Mouse (Mus musculus): ENCODE measurements around the gene Atxn7l3.

Gene Atxn7l3

DNA sequence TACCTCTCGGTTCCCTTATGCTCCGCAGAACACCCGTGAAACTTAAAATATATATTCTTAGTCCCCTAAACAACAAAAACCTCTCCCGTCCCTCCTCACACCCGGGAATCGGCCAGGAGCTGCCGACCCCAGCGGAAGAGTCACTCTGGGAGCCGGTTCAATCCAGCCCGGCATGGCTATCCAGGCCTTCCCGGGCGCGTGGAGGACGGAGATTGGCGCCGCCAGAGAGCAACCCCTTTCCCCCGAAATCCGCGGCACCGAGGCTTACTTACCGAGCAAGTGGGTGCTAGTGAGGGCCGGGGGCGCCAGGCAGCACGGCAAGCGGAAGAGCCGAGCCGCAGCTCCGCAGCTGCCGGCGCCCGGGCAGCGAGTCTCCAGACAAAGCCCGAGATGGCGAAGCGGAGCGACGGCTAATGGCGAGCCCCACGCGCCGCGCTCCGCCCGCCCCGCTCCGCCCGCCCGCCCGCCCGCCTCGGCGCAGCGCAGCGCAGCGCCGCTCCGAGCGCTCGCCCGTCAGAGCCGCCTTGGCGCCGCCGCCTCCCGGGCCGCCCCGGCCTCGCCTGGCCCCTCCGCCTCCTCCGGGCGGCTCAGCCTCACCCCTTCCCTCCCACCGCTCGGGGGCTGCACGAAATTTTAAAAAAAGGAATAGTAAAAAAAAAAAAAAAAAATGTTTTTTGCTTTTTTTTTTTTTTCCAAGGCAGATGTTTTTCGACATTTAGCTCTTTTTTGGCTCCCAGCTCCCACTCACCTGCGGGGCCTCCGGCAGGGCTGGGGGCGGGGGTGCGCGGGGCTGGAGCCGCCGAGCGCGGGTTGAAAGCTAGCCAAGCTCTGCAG lies 22.4 kb upstream of the Atxn7l3 start:
- DNase-seq: peak; percentile 72 to 76

DNA sequence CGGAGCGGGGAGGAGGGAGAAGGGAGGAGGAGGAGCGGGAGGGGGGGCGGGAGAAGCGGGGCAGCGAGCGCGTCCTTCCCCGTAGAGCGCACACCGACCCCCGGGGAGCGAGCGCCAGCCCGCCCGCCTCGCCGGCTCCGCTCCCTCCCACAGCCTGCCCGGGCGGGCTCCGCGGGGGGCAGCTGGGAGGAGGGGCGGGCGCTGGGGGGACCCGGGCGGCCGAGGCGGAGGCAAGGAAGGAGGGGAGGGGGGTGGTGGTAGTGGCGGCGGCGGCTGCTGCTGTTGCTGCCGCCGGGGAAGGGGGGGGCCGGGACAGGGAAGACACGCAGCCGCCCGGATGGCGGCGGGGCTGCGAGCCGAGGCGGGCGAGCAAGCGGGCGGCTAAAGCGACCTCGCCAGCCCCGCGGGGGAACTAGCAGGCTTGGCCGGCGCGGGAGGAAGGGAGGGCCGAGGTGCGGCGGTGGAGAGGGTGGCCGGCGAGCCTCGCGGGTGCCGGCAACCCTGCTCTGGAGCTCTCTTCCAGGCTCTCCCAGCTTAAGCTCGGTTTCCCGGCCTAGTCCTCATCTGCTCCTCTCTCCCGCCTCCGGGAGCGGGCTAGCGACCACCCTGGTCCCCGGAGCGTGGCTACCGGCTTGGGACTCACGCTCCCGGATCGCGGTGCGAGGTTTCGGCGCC lies 21.6 kb upstream of the Atxn7l3 start:
- peak; percentile 84 to 90 for DNase-seq

DNA sequence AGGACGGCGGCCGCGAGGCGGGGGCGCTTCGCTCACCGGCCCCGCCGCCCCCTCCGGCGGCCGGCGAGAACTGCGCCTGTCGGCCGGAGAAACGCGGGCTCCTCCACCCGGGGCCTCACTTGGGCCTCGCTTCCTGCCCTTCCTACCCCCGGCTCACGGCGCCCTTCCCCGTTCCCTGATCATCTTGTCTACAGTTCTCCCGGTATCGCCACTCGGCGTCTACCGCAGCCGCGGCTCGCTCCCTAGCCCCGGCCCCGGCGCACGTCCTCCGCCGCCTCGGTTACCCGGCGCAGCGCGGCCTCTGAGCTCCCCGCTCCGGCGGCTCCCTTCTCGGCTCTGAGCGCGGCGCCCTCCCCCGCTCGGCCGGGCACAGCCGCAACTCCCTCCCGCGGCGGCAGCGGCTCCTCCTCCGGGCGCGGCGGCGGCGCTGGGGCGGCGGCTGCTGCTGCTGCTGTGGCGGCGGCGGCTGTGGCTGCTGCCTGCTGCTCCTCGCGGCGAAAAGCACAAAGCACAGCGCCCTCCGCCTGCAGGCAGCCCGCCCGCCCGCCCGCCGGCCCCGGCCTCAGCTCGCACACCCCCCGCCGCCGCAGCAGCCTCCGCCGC lies 21.0 kb upstream of the Atxn7l3 start:
- DNase-seq: peak; percentile 72 to 84

DNA sequence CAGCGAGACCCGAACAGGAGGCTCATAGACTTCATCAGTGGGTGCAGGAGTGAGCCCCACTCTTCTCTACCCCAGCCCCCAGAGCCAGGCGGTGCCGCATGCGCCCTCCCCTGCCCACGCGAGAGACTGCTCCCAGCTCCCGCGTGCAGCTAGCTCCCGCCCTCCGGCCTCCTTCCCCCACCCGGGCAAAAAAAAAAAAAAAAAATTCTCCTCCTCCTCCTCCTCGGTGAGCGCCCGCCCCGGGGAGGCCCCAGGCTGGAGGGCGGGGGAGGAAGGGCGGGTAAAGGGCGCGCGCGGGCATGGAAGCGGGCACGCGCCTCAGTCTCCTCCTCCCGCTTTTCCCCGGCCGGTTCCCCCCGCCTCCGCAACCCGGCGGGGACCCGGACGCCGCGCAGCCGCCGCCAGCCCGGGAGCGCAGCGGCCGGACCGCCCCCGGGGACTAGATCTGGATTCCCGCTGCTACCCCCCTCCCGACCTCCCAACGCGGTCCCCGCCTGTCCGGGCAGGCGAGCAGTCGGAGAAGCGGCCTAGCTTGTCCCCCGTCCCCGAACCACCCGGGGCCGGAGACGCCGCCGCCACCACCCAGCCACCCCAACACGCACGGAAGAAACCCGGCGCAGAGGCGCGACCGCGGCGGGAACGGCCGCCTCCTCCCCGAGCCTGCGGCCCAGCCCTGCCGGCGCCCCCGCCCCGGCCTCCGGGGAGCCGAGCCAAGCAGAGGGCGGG lies 20.3 kb upstream of the Atxn7l3 start:
- peak; percentile 89 to 93 for DNase-seq

DNA sequence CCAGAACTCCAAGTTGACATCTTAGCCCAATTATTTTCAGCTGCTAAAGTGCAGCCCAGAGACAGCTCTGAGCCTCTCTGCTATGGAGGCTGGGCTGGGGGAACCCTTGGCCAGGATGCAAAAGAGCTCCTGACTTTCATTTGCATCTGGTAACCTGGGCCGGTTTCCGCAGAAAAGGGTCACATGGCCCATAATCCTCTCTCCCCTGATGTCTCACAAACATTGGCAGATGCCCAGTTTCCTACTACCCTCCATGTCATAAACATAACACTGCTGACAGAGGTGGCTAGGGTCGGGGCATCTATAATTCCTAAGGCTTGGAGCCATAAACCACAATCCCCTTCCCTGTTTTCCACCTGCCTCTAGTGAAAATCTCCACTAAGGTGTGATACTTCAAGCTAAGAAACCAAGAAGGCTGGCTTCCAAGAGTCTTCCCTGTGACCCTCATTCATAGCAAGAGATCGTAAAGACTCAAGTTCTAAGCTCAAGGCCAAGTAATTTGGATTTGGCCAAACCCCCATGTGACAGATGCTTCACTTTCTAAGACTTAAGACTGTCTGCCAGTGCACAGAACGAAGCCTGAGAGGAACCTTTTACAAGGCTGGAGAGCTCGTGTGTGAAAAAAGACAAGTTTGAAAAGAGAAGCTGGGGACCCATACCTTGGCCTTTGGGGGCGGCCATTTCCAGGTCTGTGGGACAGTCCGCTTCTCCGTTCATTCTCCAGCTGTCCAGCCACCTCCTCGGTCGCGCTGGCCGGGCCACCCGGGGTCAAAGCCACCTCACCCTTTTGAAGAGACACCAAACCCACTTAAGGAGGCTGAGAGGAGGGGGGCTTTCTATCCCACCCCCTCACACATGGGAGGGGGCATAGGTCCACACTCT lies 19.5 kb upstream of the Atxn7l3 start:
- no peak for DNase-seq

DNA sequence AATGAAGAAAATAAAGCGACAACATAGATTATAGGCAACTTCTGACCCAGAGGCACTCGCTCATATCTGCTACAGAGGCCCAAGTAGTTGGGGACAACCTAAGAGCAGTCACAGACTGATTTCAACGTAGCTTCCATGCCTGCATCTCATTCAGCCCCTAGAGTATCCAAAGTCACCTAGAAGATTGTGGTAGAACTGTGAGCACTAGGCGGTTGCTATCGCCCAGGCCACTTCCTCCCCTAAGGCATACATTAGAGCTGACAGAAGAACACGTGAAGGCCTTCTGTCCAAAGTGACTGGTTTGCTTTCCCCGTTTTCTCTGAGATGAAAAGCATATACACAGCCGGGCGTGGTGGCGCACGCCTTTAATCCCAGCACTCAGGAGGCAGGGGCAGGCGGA lies 17.9 kb upstream of the Atxn7l3 start:
- DNase-seq: no peak

DNA sequence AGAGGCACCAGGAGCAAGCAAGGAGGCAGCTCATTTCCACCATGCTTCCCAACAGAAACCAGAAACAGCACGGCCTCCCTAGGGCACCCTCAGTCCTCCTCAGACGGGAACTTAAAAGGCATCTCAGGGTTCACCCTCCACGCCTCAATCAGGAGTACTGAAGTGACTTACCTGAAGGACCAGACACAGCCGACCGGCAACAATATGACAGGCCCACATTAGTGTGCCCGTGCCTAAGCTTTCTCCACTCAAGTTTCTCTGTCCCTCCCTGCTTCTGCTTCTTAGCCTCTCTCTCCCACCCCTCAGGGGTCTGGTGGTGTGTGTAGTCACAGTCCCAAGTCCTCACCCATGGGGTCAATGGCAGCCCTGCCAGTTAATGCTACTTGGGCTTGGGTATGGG lies 16.2 kb upstream of the Atxn7l3 start:
- DNase-seq: no peak

DNA sequence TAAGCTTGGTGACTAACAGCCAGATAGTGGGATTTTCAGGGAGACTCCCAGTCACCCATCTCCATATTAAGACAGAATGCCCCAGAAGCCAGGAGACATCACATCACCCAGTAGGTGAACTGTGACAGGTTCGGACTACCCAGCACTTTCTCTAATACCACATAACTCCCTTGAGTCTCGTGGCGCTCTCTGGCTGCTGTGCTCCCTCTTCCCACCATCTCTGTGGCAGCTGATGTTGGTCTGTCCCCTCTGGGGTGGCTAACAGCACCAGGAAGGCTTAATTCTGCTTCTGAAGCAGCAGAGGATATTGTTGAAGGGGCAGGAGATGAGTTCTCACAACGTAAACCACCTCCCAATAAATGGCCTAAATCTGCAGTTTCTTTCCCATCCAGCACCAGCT lies 15.5 kb upstream of the Atxn7l3 start:
- DNase-seq: no peak

DNA sequence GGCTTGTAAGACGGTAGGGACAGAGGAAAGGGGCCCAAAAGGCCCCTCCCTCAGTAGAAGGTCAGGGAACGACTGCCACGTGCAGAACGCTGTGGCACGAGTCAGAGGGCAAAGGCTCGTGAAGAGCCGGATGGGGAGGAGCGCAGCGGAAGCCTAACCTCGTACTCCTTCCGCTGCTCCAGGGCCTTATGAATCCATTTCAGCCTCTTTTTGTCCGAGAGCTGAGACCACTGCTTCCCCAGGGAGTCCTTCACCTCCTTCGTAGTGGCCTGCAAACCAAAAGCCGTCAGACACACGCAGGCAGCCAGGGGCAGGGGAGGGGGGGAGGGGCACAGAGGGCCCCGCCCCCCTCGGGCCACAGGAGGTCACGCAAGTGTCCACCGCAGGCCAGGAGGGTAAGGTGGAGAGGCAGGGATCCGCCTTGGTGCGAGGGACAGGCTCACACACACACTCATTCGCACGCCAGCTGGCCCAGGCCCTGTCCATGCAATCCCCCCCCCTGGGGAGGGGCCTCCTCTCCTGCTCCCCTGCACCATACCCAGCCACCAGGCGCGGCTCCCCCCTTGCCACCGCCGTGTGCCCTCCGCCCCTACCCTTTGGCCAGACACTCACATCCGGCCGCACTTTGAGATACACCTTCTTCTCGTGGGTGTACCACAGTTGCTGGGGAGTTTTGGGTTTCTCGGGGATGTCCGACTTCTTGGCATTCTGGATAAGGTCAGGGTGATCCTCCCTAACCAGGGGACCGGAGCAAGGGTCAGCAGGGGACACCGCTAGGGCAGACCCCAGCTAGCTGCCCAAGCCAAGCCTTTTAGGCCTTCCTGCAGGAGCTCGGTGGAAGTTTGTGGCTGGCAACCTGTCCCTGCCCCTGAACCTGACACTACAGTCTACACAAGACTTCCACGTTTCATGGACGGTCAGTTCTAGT lies 14.6 kb upstream of the Atxn7l3 start:
- peak in 1 of 2 experiments; percentile 35 for DNase-seq

DNA sequence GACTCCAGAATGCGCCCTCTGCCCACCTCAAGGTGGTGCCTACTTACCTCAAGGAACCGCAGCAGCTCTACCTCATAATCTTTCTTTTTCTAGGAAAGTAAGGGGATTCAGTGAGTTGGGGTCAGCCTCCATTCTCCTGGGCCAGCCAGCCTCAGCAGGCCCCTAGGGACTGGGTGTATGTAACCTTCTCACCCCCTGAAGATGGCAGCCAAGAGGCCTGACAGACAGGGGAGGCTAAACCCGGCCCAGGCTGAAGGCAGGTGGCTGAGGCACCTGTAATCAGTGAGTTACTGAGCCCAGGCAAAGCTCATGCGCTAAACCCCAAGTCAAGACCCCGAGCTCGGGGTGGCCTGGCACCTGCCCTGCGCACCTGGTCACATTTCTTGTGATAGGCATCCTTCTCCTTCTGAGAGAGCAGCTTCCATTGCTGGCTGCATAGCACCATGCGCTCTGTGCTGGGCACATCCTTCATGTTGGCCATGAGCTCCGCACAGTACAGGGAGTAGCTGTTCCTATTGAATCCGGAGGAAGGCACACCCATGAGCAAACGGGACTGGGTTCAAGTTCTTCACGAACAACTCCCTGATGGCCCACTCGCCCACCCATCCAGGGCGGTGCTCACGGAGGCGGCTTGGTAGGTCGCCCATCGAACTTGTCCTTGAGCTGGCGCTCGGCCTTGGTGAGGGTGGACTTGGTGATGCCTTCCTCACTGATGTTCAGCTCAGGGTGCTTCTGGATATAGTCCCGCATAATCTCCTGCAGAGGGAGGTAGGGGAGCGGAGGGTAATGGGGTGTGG lies 13.6 kb upstream of the Atxn7l3 start:
- DNase-seq: peak in 1 of 2 experiments; percentile 27

DNA sequence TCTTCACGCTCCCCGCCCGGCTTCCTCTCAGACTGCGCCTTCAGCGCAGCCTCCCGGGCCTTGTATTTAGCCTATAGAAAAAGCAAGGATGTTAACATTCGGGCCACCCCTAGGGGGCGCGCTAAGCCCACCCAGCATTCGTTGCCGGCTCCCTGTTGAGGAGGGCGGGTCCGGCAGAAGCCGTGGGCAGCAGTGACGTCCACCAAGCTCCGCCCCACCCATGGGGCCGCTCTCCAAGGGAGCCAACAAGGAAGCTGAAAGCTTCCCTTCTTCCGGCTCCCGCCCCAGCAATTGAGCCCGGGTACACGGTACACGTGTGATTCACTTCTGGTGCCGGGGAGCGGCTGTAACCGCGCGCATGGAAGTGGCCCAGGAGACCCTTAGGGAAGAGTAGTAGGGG lies 12.5 kb upstream of the Atxn7l3 start:
- peak; percentile 98 to 99 for DNase-seq

DNA sequence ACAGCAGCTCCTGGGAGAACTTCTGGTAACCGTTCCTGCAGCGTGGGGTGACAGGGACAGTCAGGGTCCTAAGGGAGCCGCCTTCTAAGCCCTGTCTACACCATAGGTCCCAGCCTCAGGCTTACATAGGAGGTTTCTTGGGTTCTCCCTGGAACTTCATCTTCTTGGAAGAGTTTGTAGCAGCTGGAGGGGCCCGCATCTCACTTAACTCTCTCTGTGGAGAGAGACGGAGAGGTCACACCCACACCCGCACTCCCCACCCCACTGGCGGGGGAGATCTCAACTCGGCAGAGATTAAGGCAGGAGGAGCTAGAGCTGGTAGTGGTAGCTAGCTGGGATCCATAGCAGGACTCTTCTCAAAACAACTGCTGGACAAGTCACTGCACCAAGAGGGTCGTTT lies 11.7 kb upstream of the Atxn7l3 start:
- DNase-seq: no peak

DNA sequence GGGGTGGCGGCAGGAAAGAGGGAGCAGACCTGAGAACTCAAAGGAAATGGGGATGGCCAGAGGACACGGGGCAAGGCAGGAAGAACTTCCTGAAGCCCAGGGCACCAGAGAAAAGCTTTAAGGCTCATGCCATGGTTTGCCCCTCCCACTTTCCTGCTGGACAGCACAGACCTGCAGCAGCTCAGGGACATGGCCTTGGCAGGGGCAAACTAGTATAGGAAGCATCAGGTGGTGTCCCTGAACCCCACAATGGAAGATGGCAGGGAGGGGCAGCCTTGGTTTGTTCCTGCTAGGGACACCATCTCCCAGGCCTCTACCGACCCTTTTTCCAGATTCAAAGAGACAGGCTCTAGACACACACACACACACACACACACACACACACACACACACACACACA lies 8.9 kb upstream of the Atxn7l3 start:
- DNase-seq: no peak

DNA sequence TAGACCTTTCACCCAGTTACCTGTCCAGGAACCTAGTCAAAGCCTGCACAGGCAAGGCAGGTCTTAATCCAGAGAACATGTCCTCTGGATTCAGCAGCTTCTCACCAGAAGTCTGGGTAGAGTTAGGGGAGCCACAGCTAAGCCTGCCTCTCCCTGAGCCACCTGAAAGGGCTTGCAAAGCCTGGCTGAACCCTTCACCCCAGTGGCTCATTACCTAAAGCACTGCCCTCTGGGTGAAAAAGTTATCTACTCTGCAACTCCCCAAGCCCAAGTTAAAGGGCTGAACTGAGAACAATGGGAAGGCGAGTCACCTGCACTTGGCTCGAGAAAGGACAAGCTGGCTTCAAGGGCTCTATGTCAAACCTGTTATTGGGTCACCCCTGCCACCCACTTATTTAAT lies 7.7 kb upstream of the Atxn7l3 start:
- DNase-seq: no peak

DNA sequence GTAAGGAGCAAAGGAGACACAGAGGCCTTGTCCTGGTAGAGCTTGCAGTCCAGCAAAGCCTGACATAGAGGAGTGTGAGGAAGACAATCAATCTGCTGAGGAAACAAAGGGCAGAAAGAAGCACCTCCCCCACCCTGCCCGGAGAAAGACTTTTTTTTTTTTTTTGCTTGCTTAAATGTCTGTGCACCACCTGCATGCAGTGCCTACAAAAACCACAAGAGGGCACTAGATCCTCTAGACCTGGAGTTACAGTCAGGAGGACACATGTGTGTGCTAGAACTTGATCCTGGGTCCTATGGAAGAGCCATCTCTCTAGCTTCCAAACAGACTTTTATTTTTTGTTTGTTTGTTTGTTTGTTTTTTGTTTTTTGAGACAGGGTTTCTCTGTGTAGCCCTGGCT lies 3.4 kb upstream of the Atxn7l3 start:
- peak; percentile 77 to 82 for DNase-seq

DNA sequence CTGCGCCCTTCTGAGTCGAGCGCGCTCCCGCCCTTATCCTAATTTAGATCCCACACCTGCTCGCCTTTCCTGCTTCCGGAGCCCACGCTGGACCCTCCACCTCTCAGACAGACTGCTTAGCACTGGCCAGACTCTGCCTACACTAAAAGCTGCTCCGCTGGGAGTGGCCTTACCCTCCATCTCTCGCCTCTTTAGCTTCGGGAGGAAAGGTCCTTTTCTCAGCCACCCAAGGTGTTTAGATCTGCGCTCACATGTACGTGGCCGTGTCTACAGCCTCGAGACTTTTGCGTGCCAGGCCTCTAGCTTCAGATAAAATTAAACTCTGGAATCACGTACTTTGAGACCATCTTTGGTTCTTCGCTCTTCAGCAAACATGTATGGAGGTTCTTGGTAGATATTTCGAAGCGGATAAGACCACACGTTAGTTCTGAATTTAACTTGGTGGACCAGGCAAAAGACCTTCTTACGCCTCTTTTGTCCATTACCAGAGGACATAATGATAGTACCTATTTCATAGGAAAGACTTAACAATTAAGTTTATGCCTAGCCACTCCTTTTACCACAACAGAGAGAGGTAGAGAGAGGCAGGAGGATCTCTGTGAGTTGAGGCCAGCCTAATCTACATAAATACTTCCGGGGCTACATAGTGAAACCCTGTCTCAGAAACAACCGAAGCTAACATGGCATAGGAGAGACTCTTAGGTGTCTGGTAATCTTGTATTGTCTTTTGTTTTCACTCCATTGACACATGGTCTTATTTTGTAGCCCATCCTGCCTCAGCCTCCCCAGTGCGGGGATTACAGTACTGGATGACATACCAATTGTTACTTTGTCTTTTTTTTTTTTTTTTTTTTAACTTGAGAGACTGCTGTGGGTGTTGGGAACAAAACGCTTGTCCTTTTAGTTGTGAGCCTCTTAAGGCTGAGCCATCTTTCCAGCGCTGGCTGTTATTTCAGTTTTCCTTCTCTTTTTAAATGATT lies 1.4 kb upstream of the Atxn7l3 start:
- no peak for DNase-seq

DNA sequence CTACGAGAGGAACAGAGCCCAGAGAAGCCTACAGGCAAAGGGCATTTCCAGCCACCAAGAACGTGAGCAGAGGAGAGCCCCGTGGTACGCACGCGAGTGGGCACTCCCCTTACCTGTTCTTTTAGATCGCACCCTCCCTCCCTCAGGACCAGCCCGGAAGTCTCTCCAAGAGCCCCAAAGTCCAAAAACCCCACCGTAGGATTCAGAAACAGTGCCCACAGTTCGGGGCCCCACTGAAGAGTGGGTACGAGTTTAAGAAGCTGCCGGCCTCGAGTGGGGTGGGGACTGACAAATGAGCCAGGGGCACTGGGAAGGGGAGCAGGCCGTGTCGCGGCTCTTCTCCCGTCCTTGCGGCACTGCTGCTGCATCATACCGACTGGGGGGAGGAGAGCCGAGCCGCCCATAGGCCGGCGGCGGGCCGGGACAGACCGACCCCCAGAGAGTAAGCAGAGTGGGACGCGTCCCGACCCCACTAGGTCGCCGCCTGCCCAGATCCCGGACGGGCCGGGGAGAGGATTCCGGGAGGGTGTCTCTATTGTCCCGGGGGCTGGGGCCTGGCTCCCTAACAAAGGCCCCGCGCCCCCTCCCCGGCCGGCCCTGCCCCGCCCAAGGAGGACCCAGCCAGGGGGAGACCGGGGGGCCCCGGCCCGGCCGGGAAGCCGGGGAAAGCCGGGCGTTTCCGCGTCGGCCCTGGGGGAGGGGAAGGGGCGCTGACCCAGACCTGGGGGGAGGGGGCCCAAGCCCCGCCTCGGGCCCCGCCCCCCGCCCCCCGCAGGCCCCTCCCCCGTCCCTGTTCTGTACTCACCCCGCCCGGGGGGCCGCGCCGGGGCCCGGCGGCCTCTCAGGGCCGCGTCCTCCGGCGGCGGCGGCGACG lies 596 bp downstream of the Atxn7l3 start:
- peak; percentile 74 to 85 for DNase-seq
